Mouse (Mus musculus) urinary bladder, adult 18-20 months (tissue): ENCODE results near the gene Eid3.

Experiments used
- DNase-seq, 2 experiments: peaks; one replicate each; pipeline ENCODE4 v3.0.0; 2022; ENCODE audit warnings: low spot score in 2 of 2, mixed read lengths in 2 of 2

Gene Eid3

DNA sequence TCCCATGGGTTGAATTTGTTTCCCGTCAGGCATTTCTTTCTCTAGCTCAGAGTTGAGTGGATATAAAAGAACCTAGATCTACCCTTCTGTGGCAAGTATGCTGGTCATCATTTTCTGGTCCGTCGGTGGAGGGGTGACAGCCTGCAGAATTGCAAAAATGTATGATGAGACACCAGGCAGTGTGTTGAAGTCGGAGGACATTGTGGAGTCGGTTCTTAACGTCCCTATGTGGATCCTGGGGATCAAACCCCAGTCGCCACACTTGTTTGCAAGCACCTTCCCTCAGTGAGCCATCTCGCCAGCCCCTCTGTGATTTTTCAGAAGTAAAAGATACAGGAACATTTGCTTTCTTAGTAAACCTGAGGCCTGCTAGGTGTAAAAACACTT, 5.5 kb upstream of the Eid3 start:
- DNase-seq = no peak

DNA sequence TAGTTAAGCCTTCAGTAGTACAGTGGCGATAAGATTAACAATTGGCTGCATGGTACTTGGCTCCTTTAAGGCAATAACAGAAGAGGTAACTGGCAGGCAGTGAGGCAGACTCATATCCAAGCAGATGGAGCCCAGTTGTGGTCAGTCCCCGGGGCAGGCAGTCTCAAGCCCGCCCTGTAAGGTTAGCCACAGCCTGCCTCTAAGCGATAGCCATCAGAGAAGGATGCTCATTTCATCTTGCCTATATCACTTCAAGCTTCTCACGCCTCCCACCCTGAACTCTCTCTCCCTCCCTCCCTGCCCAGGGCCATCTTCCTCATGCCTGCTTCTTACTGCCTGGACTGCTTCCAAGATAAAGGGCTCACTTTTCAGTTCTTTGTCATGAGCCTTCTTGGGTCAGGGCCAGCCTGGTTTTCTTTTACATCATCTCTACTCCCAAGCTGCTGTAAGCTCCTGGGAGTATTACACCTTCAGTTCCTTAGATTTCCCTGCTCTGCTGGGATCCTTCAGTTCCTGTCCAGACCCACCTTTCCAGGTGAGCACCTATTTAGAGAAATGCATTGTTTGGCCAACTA, 3.2 kb upstream of the Eid3 start:
- no peak for DNase-seq

DNA sequence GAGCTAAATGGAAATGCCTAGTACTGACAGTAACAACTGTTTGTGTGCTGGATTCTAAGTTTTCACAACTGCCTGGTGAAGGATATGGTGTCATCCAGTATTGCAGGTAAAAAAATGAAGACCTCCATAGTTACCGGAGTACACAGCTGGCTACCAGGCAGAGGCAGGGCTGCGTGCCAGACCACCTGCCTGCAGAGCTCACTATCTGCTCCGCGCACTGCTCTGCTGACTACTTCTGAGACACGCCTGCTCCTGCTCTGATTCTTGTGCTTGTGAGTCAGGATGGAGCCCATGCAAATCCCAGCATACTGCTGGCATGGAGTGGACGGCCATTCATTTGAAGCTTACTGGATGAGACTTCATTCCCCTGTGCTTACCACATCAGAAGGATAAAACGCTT, 2.6 kb upstream of the Eid3 start:
- DNase-seq = no peak

DNA sequence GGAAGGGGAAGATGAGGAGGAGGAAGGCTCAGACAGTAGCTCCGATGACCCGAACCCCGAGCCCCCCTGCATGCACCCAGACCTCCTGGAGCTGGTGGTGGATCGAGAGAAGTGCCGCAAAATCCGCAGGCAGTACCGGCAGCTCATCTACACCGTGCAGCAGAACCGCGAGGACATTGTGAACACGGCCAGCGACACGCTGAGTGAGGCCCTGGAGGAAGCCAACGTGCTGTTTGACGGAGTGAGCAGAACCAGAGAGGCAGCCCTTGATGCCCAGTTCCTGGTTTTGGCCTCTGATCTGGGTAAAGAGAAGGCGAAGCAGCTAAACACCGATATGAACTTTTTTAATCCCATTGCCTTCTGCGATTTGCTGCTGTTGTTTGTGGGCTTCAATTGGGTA, 406 bp downstream of the Eid3 start:
- no peak for DNase-seq

DNA sequence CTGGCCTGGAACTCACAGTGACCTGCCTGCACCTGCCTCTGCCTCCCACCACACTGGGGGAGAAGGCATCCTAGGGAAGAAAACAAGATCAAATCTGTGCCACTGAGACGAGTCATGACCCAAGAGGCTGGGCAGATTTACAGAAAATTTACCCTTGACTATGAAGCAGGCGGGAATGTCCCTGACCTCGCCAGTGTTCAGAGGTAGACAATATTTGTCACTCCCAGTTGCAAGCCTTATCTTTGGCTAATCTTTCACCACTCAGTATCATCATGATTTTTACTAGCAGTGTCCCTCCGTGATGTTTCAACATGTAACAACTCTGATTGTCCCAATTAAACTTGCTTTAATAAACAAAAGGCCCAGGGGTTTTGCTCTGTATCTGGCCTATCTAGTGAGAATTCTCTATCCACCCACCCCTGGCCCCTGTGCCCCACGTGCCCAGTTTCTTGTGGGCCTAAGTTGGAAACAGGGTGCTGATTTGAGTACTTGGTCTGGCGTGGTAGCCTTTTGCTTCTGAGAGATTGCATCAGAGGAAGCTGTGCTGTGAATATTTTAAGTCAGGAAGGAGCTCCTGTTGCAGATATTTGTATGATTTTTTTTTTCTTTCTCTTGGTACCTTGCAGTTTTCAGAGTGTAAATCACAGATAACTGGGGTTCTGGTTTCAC, 2.1 kb downstream of the Eid3 start:
- no peak for DNase-seq

DNA sequence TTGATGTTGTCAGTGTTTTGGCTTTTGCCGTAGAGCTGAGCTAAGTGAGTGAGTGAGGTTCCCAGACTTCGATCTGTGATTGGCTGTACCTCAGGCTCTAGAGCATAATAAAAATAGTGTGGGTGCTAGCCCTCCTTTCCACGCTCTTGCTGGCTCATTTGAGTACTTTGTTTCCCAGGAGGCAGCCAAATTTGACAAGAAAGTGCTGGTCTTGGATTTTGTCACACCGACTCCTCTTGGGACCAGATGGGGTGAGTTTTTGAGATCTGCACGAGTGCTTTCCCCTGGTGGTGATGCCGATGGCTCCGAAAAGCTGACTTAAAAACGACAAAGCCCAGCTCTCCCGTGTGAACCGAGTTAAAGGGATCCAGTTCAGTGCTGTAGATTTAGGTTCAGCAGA, 9.0 kb downstream of the Eid3 start:
- no peak for DNase-seq

DNA sequence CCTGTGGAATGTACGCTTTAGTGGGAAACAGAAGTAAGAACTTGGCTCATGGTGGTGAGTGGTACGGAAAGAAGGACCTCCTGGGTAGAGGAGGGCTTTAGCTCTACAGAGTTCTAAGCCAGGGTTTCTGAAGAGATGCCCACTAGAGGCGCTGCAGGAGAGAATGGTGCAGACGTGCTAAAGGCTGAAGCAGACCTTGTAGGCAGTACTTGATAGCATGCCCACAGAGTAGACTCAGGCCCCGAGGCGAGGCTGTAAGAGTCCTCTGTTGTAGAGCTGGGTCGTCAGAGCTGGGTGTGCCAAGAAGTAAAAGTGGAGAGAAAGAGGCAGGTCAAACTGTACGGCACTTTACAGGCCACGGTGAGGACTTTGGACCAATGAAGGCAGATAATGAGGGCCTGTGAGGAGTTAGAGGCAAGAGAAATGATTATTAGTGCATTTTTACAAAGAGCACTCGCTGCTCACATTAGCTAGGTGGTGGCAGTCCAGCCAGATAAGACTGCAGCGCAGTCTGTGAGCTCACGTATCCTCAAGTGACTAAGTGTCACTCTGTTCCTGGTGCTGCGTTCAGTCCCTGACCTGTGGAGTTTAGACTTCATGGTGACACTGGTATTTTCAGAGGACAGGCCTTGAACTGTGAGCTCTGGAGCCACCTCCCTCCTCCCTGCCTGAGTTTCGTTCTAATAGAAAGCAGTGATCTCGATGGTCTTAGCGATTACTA, 9.8 kb downstream of the Eid3 start:
- DNase-seq = no peak

DNA sequence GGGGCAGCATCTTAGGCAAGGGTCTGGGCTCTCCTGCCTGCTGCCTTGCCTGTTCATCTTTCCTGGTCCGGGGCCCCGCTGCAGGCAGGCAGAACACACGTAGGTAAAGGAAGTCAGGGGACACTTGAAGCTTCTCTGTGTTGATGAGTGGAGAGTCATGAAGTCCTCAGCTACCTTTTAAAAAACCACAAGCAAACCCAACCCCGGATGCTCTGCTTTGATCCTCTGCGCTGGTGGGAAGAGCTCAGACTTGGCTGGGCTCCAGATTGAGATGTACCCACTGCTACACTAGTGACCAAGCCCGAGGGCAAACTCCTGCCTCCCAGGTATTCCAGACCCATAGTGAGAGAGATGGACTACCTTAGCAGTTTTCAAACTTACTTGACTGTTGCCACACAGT, 20.9 kb downstream of the Eid3 start:
- DNase-seq = no peak

DNA sequence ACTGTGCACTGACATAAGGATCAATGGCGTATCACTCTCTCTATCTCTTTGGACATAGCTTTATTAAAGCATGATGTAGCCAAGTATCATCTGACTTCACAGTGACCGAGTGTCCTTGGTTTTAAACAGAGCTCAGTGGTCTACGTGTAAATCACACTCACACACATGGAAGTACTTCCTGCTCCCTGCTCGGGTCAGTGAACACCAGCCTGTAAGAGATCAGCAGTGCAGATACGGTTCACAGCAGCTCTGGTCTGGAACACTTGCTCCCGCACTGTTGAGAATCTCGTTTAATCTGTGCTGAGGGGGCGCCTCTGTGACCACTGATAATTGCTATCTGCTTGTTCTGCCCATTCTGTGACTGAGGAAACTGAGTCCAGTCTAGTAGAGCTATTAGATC, 22.1 kb downstream of the Eid3 start:
- DNase-seq = no peak

DNA sequence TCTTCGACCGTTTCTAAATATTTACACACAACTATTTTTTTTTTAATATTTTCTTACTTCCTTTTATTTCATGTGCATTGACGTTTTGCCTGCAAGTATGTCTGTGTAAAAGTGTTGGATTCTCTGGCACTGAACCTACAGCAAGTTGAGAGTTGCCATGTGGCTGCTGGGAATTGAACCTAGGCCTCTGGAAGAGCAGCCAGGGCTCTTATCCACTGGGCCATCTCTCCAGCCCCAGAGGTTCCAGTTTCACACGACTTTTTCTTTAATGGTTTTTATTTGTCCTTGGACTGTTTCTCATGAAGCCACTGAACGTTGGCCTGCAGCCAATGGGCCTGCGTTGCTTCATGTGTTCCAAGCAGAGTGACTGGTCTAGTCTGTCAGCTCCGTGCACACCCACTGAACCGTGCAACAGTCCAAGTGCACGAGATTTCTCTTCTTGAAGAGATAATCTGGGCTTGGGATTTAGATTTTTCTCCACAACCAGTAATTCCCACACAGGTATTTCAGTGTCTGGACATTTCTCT, 23.1 kb downstream of the Eid3 start:
- DNase-seq = peak; percentile 57 to 74

DNA sequence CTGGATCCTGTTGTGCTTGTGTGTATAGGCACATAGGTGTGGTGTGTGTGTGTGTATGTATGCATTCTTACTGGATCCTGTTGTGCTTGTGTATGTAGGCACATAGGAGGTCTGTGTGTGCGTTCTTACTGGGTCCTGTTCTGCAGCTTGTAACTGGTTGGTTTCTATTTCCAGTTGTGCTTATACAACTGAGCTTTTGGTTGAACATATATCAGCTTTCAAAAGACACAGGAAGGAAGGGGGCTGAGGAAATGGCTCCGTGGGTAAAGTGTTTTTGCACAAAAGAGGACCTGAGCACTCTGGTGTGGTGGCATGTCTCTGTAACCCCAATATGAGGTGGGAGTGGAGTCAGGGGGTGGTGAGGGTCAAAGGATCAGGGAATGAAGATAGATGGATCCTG, 24.5 kb downstream of the Eid3 start:
- DNase-seq = no peak

DNA sequence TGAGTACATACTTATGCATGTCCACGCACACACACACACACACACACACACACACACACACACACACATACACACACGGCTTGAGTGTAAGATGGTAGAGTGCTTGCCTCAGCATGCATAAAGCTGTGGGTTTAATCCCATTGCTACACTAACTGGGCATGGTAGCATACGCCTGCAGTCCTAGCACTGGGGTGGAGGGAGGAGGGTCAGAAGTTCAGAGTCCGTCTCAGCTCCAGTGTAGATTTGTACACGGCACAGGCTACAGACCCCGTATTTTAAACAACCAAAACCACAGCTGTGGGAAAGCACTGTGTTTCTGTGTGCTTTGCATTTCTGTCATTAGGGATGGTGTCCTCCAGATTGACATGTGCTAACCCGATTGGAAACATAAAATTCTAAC, 25.0 kb downstream of the Eid3 start:
- DNase-seq = no peak

DNA sequence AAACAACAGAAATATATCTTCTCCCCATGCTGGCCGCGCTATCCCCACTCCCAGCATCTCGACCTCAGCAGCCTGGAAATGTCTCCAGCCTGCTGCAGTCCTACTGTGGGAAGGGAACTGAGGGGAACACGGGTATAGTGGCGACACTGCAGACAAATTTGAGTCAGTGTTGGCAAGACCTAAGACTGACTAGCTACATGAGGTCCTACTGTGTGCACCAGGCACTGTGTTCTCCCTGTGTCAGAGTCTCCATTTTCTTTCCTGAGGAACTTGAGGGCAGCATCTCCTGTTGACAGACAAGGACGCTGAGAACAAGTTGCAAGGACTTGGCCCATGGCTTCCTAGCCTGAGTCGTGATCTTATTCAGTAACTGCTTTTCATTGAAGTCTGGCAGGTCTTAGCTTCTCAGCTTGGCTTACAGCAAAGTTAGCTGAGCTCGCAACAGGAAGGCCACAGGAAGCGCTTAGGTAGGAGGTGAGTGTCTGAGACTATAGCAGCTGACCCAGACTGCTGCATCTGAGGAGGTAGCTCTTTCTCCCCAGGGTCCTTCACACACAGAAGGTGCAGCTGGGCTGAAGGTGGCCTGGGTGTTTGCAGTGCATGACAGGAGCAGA, 26.1 kb downstream of the Eid3 start:
- DNase-seq = no peak

DNA sequence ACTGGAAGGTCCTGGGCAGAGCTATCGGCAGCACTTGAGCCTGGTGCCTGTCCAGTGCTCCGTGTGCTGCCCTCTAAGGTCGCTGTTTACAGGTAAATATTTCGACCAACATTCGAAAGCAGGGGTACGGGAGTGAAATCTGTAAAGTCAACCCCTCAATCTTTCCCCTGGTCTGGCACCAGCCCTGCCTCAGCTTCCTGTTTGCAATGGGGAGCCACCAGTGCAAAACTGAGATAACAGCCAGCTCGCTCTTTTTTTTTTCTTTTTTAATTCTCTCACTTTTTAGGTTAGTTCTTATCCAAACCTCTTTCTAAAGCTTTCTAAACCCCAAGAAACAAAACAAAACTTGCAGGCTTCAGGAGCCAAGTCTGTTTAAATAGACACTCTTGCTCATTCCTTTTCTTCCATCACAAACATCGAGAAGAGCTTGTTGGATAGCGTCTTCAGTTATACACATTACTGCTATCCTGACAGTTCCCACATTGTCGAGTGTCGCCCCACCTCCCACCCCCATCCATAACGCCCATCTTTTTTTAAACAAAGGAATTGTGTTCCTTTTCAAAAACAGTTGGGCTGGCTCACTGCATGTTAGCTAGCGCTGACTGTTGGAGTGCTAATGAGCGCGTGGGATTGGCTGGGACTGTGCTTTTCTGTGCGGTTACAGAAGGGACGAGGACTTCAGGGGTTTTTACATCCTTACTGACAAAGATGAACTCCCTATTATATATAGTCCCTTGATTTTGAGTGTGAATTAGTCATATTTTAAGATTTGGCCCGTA, 27.6 kb downstream of the Eid3 start:
- DNase-seq = no peak

DNA sequence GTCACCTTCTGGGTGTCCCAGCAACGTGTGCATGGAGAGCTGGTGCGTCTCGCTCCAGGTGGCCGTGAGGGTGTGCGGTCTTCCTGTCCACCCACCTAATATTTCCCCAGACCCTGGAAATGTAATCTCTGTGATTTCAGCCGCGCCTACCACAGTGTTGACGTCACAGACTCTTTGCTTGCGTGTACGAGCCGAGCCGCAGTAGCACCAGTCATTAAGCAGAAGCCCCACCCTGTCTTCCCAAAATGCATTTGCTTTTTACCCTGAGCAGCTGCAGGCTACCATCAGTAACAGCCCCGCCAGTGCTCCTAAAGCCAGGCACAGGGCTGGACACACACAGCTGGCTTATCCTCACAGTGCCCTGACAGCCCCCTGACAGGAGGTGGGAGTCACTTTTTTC, 31.5 kb downstream of the Eid3 start:
- DNase-seq = no peak

DNA sequence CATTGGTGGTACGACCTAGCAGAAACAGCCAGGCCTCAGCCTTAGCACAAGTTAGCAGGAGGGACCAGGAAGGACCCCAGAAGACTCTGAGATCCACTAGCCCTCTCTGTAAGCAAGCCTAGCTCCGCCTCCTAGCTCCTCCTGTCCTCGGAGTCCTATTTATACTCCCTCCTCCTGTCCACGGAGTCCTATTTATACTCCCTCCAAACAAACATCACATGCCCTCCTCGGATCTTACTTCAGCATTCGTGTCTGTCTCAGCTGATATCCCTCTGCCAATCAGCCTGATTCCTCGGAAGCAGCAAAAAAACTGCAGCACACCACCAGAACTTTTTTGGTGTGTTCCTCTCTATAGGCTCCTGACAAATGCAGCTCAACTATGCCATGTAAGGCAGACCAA, 32.5 kb downstream of the Eid3 start:
- no peak for DNase-seq

DNA sequence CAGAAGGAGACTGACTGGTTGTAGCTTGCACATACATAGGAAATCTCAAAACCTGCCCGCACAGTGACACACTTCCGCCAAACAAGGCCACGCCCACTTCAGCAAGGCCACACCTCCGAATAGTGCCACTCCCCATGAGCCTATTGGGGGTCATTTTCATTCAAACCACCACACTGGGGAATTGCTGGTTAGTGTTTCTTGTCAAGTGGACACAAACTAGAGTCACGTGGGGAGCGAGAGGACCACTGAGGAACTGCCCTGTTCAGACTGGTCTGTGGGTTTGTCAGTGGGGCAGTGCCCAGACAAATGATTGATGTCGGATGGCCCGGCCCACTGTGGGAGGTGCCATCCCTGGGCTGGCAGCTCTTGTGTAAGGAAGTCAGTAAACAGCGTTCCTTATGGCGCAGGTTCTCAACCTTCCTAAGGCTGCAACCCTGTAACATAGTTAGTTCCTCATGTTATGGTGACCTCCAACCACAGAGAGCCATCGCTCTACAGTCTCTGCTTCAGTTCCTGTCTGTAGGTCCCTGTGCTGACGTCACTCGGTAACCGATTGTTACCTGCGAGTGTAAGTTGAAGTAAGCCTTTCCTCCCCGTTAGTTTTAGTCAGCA, 33.5 kb downstream of the Eid3 start:
- DNase-seq = no peak

DNA sequence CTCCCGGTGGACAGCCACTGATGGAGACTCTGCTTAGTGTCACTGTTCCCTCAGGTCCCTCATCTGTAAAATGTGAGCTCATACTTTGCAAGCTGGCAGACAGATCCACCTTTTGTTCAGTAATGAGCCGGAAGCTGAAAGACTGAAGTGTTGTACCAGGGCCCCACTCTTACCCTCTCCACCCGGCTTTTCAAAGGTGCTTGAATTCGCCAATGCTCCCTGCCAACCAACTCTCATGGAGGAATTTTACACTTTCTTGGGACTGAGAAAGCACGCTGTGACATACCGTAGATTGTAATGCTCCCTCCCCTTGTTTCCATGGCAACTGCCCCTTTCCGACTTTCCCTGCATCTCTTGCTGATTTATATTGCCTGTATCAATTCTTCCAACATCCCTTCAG, 34.1 kb downstream of the Eid3 start:
- DNase-seq = no peak

DNA sequence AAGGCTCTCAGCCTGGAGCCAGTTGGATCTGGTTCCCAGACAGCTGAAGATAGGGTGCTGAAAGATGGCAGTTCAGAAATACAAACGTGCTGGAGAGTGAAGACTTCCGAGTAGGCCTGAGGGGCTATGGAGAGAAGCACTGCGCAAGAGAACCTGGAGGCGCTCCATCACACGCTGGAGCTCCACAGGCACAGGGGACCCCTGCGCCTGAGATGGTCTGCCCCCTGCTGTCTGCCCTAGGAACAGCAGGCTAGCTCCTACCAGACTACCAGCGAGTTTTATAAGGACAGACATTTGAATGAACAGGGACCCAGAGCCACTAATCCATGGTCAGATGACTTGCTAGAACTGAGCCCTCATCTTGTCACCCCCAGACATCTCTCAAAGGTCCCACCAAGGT, 35.0 kb downstream of the Eid3 start:
- DNase-seq = peak; percentile 66 to 88

DNA sequence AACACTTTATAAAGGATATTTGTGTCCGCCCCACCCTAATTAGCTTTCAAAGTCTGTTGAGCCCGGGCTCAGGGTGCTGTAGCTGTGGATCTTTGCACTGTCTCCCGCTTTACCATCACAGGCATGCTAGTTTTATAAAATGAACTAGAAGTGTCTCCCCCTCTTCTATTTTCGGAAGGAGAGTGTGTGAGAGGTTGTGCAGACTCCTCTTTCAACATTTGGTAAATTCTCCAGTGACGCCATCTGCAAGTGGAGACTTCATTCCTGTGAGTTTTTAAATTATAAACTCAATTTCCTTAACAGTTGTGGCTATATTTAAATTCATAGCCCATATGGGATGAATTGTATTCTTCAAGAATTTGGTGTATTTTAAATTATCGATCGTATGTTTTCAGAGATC, 42.1 kb downstream of the Eid3 start:
- no peak for DNase-seq

DNA sequence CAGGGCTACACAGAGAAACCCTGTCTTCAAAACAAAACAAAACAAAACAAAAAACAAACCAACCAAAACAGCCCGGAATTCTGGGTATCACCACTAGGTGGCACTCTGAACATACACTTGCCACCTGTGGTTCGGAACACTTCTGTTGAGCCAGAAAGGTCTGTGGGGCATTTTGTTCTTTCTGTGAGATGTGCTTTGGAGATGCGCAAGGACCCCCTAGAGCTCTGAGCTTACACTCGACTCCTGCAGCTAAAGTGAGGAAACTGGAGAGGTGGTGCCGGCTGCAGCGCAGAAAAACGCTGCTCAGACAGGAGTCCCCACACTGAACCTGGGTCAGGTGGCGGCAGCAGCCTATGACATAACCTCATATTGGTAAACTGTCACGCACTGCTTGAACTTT, 43.0 kb downstream of the Eid3 start:
- peak; percentile 3 to 47 for DNase-seq

DNA sequence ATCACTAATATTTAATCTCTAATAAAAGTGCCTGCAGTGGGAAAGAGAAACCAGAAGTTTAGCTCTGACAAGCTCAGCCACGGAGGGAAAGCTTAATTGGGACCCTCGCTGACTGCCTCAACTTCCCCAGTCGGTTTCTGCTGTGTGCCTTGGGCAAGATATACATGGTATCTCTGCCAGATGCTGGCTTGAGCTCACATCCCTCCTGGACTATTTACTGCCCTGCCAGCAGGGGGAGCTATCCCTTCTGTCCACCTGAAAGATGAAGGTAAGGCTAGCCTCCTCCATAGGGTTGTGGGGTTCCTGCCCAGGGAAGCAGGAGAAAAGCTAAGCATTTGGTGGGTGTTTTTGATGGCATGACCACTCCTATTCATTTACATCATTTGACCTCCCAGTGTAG, 43.8 kb downstream of the Eid3 start:
- DNase-seq = peak in 1 of 2 experiments; percentile 9
